Mouse (Mus musculus) c-Kit-positive CD71-negative TER-119-negative erythroid progenitor cells, embryonic 14.5 days (primary cell): ENCODE measurements at regions not wholly inside any gene's neighbourhood (a gene's known extent, or its start where the extent isn't known, plus 50 kb on each side); places are given as distances from the start of the nearest gene placed in this dataset.

Source experiments
- DNase-seq: peaks from one replicate; pipeline ENCODE4 v3.0.0-alpha.2; 2013; ENCODE audit warnings: low read depth

- no peak for DNase-seq
Measured at GRCm38 (mm10) chr1:185726324-185726723, 271.7 kb downstream of the Slc30a10 start.

GRCm38 (mm10) chr1:185726811-185727210 is 272.2 kb downstream of the Slc30a10 start:
- no peak for DNase-seq

GRCm38 (mm10) chr1:185727749-185728148 is 273.1 kb downstream of the Slc30a10 start:
- no peak for DNase-seq

GRCm38 (mm10) chr1:185728406-185728805 is 273.8 kb downstream of the Slc30a10 start:
- no peak for DNase-seq

GRCm38 (mm10) chr1:185731062-185731461 is 276.4 kb downstream of the Slc30a10 start:
- DNase-seq: no peak

- no peak for DNase-seq
Measured at GRCm38 (mm10) chr1:185736773-185737172, 282.1 kb downstream of the Slc30a10 start.

GRCm38 (mm10) chr1:185741034-185741890 is 286.6 kb downstream of the Slc30a10 start:
- no peak for DNase-seq

GRCm38 (mm10) chr1:185749251-185749650 is 294.6 kb downstream of the Slc30a10 start:
- DNase-seq: no peak

GRCm38 (mm10) chr1:185754486-185755290 is 300.0 kb downstream of the Slc30a10 start:
- DNase-seq: no peak

- DNase-seq: no peak
Measured at GRCm38 (mm10) chr1:185757376-185757775, 302.7 kb downstream of the Slc30a10 start.

- DNase-seq: no peak
Measured at GRCm38 (mm10) chr1:185774202-185774601, 319.6 kb downstream of the Slc30a10 start.

- DNase-seq: no peak
Measured at GRCm38 (mm10) chr1:185779604-185780003, 325.0 kb downstream of the Slc30a10 start.

GRCm38 (mm10) chr1:185802156-185802555 is 315.0 kb downstream of the Lyplal1 start:
- DNase-seq: no peak

GRCm38 (mm10) chr1:185814901-185815300 is 302.2 kb downstream of the Lyplal1 start:
- no peak for DNase-seq

- no peak for DNase-seq
Measured at GRCm38 (mm10) chr1:185819044-185819443, 298.1 kb downstream of the Lyplal1 start.

- no peak for DNase-seq
Measured at GRCm38 (mm10) chr1:185822241-185822640, 294.9 kb downstream of the Lyplal1 start.

- no peak for DNase-seq
Measured at GRCm38 (mm10) chr1:185823226-185823625, 293.9 kb downstream of the Lyplal1 start.

- DNase-seq: no peak
Measured at GRCm38 (mm10) chr1:185823956-185824355, 293.2 kb downstream of the Lyplal1 start.

GRCm38 (mm10) chr1:185827986-185828385 is 289.1 kb downstream of the Lyplal1 start:
- DNase-seq: no peak

GRCm38 (mm10) chr1:185828486-185828885 is 288.6 kb downstream of the Lyplal1 start:
- no peak for DNase-seq

- no peak for DNase-seq
Measured at GRCm38 (mm10) chr1:185832059-185832458, 285.1 kb downstream of the Lyplal1 start.

GRCm38 (mm10) chr1:185834171-185834570 is 282.9 kb downstream of the Lyplal1 start:
- DNase-seq: no peak
